Mouse (Mus musculus) midbrain, embryonic 13.5 days (tissue): ENCODE results near the gene Pbx4. TPM values are rescaled to one million over a fixed set of nuclear protein-coding genes. Genes with fewer than 3 reads are reported as not detected.

Source experiments
- ATAC-seq: fragments of 200-750 bp; cut with Nextera tagmentation; 2 replicates; pipeline ENCODE4 v1.8.0; 2017; ENCODE audit warnings: mild to moderate bottlenecking, moderate TSS enrichment, moderate library complexity
- H3K27ac ChIP-seq: fragments of 300-500 bp; sonication (generic); 2 replicates; pipeline ENCODE4 v1.5.1; 2015; ENCODE audit warnings: inconsistent platforms, mild to moderate bottlenecking, moderate library complexity
- H3K27me3 ChIP-seq: fragments of 300-500 bp; sonication (generic); 2 replicates; pipeline ENCODE4 v1.6.1; 2015; ENCODE audit warnings: mild to moderate bottlenecking, inconsistent platforms
- H3K36me3 ChIP-seq: fragments of 300-500 bp; sonication (generic); 2 replicates; pipeline ENCODE4 v1.6.1; 2015; ENCODE audit warnings: mild to moderate bottlenecking, inconsistent platforms
- H3K4me1 ChIP-seq: fragments of 300-500 bp; sonication (generic); replicated peaks from 2 replicates; pipeline ENCODE4 v1.6.1; 2015; ENCODE audit warnings: inconsistent platforms
- H3K4me2 ChIP-seq: fragments of 300-500 bp; sonication (generic); replicated peaks from 2 replicates; pipeline ENCODE4 v1.6.1; 2015; ENCODE audit warnings: moderate library complexity, mild to moderate bottlenecking, inconsistent platforms
- H3K4me3 ChIP-seq: fragments of 300-500 bp; sonication (generic); replicated peaks from 2 replicates; pipeline ENCODE4 v1.5.1; 2015; ENCODE audit warnings: mild to moderate bottlenecking, inconsistent platforms
- H3K9ac ChIP-seq: fragments of 300-500 bp; sonication (generic); replicated peaks from 2 replicates; pipeline ENCODE4 v1.6.1; 2015; ENCODE audit warnings: mild to moderate bottlenecking, inconsistent platforms
- H3K9me3 ChIP-seq: fragments of 300-500 bp; sonication (generic); 2 replicates; pipeline ENCODE4 v1.6.1; 2016; ENCODE audit warnings: mild to moderate bottlenecking, inconsistent platforms
- WGBS: fragments of 180-500 bp; shearing (Covaris S2); methylation state at CpG from one replicate; pipeline ENCODE4 v1.1.7; 2015; 5-methylcytosine and 5-hydroxymethylcytosine counted together
- polyA plus RNA-seq: library from polyadenylated mRNA; unstranded; fragments of >200 nt; fragmentation: Nextera tagmentation; extraction: Ambion mirVana; gene quantifications from 2 replicates; pipeline ENCODE4 v1.2.1, GENCODE M21; 2015

Gene Pbx4
- polyA plus RNA-seq: 59.2 and 65.0 TPM in 2 replicates

DNA sequence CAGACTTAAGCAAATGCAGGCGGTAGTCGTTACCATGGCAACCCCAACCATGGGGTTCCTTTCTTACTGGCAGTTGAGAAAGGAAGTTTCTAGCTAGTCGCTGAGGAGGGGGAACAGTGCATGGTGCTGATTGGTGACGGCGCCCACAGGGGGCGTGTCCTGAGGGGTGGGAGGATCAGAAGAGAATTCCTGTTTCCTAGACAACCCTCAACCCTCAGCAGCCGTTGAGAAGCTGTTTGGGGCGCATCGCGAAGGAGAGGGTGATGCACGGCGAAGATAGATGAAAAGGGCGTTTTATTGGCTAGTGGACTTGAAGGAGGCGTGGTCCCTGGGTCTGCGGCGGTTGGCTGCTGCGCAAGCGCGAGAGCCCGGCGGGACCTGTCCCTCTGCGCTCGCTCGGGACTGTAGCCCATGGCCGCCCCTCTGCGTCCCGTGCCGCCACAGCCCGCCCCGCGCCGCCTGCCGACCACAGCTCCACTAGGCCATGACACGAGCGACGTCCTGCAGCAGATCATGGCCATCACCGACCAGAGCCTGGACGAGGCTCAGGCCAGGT lies at the start of gene Pbx4:
Gene Pbx4 (plus strand): TSS at position 194 of the 556 bp plus-strand sequence.
- no peaks in the 10 kb centered on the region for H3K9me3 ChIP-seq
- peaks cover 25% of the 10 kb centered on the region for H3K4me1 ChIP-seq
- H3K4me2 ChIP-seq: peak within 1 kb of the TSS; percentile 80
- ATAC-seq: peak; percentile 99
- H3K4me3 ChIP-seq: peak within 1 kb of the TSS; percentile 76
- under 1% methylated on average over 38 of the region's 38 CpGs for WGBS
- no peaks in the 10 kb centered on the region for H3K27me3 ChIP-seq
- peak within 1 kb of the TSS; percentile 89 for H3K27ac ChIP-seq
- H3K36me3 ChIP-seq: peaks cover 28% of the 10 kb centered on the region
- H3K9ac ChIP-seq: peak within 1 kb of the TSS; percentile 77

DNA sequence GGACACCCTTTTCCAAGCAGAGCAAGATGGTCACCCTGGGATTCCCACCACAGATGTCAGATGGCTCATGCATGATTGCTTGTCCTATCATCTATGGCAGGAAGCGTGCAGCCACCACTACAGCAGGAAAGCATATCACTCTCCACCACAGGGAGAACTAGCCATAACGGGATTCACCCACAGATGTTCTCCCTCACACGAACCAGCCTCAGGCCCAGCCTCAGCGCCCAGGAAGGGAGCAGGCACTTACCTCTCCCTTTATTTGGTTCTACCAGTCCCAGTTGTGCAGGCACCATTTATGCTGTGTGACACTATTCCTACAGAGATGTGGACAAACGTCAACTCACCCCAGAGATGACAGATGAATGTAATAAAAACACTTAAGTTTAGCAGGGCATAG lies 43.2 kb upstream of the Pbx4 start:
- peaks cover 27% of the 10 kb centered on the region for H3K4me1 ChIP-seq
- H3K27me3 ChIP-seq: no peaks in the 10 kb centered on the region
- H3K36me3 ChIP-seq: peaks cover 9% of the 10 kb centered on the region
- no peak for ATAC-seq
- WGBS: 94% methylated on average over 5 of the region's 5 CpGs
- no peak overlapping the region for H3K27ac ChIP-seq
- no peak overlapping the region for H3K9ac ChIP-seq
- H3K4me3 ChIP-seq: no peak overlapping the region
- no peaks in the 10 kb centered on the region for H3K9me3 ChIP-seq
- H3K4me2 ChIP-seq: no peak overlapping the region

DNA sequence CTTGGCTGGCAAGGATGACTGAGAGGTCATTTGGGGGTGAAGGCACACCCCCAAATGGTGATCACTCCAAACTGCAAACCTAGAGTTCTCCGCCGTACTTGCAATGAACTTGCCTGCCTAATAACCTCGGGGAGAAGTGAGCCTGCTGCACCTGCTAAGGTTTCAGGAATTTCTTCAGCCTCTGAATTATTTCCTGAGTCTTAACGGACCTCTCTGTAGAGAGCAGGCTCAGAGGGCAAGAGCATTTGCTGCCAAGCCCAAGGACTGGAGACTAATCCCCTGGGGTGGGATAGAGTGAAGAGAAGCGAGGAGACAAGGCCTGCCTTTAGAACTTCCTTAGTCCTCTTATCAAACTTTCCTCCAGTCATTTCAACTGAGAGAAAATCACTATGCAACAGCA lies 42.6 kb upstream of the Pbx4 start:
- Histone ChIP-seq H3K9ac (no peak overlapping the region), H3K27me3 (no peaks in the 10 kb centered on the region), H3K9me3 (no peaks in the 10 kb centered on the region), H3K36me3 (peaks cover 16% of the 10 kb centered on the region), H3K4me3 (peak overlapping the region; percentile 100; the same call in 1 of the 2 replicates), H3K27ac (no peak overlapping the region), H3K4me1 (peaks cover 27% of the 10 kb centered on the region), H3K4me2 (peak overlapping the region; percentile 82; the same call in 1 of the 2 replicates)
- no peak for ATAC-seq
- WGBS: 75% methylated on average over 5 of the region's 5 CpGs

DNA sequence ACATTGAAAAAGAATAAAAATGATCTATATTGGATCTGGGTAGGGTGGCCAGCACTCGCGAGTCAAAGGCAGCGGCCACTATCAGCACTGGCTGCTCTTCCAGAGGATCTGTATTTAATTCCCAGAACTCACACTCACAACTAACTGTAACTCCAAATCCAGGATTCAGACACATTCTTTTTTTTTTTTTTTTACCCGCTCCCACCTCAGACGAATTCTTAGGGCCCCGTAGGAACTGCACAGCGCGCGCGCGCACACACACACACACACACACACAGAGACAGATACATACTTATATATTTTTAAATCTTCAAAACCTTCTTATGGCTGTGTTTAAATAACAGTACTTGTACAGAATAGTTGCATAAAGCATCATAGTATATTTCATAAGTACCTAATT lies 41.9 kb upstream of the Pbx4 start:
- H3K9me3 ChIP-seq: no peaks in the 10 kb centered on the region
- H3K9ac ChIP-seq: peak overlapping the region; percentile 99
- H3K36me3 ChIP-seq: peaks cover 22% of the 10 kb centered on the region
- peaks cover 27% of the 10 kb centered on the region for H3K4me1 ChIP-seq
- peak overlapping the region; percentile 100 for H3K4me3 ChIP-seq
- no peak for ATAC-seq
- H3K4me2 ChIP-seq: peak overlapping the region; percentile 82
- peak overlapping the region; percentile 75 for H3K27ac ChIP-seq
- WGBS: 39% methylated on average over 11 of the region's 11 CpGs
- H3K27me3 ChIP-seq: no peaks in the 10 kb centered on the region

DNA sequence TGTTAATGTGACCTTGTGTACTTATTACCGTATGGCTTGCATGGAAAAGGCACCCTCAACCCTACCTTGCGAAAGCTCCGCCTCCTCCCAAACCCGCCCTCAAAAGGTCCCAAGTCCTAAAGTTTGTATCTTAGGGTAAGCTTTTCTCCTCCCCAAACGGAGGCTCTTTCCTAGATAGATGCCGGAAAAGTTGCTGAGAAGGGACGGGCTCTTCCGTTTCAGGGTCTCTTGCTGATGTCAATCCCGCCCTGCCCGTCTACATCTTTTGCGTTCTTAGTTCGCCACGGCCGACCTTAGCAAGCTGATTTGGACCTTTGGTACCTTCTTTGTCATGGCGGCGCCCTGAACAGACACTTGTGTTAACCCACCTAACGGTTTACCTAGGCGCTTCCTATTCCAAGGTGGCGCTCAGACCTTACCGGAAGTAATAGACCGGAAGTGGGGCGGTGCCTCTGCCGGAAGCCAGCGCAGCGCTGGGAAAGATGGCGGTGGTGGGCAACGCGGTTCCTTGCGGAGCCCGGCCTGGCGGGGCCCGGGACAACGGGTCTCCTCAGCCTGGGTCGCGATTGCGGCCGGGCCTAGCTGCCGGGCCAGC lies 41.4 kb upstream of the Pbx4 start, which contains the start of the genes Atp13a1 and Zfp866:
Gene Atp13a1 (plus strand): TSS at position 391 of the 595 bp plus-strand sequence.
Gene Zfp866 (minus strand): TSS at position 406 of the 595 bp plus-strand sequence.
- ATAC-seq: peak; percentile 97
- Histone ChIP-seq H3K9me3 (no peaks in the 10 kb centered on the region), H3K4me1 (peaks cover 27% of the 10 kb centered on the region), H3K27me3 (no peaks in the 10 kb centered on the region), H3K36me3 (peaks cover 27% of the 10 kb centered on the region), H3K4me2 (peak within 1 kb of the TSS; percentile 82), H3K4me3 (peak within 1 kb of the TSS; percentile 100), H3K9ac (peak within 1 kb of the TSS; percentile 99), H3K27ac (peak within 1 kb of the TSS; percentile 82)
- WGBS: under 1% methylated on average over 38 of the region's 38 CpGs

DNA sequence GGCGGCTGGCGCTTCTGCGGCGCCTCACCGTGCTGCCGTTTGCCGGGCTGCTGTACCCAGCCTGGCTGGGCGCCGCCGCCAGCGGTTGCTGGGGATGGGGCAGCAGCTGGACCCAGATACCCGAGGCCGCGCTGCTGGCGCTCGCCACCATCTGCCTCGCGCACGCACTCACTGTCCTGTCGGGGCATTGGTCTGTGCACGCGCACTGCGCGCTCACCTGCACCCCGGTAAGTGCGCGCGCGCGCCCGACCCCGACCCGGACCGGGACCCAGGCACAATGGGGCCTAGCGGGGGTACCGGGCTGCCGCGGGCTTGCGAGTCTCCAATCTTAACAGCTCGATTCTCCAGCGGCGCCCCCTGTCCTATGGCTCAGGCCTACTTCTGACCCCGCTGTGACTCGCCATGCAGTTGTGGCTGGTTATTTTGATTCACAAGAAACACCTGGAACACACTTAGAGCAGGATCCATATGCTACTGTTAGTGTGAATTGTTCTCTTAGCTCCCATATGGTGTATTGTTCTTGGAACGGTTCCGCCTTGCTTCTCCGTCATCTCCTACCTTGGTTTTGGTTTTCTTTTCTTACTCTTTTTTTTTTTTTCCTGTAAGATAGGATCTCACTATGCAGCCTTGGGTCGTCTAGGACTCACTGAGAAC lies 40.7 kb upstream of the Pbx4 start:
- peak overlapping the region; percentile 82 for H3K27ac ChIP-seq
- H3K4me1 ChIP-seq: peaks cover 27% of the 10 kb centered on the region
- WGBS: under 1% methylated on average over 41 of the region's 48 CpGs
- H3K36me3 ChIP-seq: peaks cover 34% of the 10 kb centered on the region
- peak; percentile 82 for ATAC-seq
- H3K9ac ChIP-seq: peak overlapping the region; percentile 99
- peak overlapping the region; percentile 82 for H3K4me2 ChIP-seq
- no peaks in the 10 kb centered on the region for H3K27me3 ChIP-seq
- peak overlapping the region; percentile 100 for H3K4me3 ChIP-seq
- no peaks in the 10 kb centered on the region for H3K9me3 ChIP-seq

DNA sequence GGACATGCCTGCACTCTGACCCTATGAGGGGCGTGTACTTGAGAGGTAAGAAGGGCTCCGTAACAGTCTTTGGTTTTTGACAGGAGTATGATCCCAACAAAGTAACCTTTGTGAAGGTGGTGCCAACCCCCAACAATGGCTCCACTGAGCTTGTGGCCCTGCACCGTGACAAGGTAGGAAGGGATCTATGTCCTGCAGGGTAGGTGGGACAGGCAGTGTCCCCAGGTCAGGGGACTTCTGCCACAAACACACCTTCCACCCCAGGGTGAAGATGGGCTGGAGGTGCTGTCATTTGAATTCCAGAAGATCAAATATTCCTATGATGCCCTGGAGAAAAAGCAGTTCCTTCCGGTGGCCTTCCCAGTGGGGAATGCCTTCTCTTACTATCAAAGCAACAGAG lies 38.6 kb upstream of the Pbx4 start:
- Histone ChIP-seq H3K27ac (no peak overlapping the region), H3K9ac (no peak overlapping the region), H3K36me3 (peaks cover 55% of the 10 kb centered on the region), H3K4me2 (no peak overlapping the region), H3K4me3 (no peak overlapping the region), H3K9me3 (no peaks in the 10 kb centered on the region), H3K4me1 (peaks cover 27% of the 10 kb centered on the region), H3K27me3 (no peaks in the 10 kb centered on the region)
- ATAC-seq: no peak
- WGBS: 96% methylated on average over 4 of the region's 4 CpGs

DNA sequence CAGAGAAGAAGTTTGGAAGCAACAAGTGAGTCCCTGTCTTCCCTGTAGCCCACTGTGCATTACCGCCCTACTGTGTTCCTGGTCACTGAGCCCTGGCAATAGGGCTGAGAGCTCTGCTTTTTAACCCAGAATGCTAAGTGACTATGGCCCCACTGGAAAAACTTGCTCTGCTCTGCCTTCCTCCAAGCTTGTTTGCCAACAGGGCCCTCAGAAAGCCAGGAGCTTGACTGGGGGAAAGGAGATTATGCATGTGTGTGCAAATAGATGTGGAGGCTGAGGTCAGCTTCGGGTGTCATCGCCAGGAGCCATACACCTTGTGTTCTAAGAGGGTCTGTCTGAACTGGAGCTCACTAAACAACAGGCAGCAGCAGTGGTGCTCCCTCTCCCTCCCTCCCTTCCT lies 38.2 kb upstream of the Pbx4 start:
- ATAC-seq: no peak
- no peak overlapping the region for H3K4me2 ChIP-seq
- peaks cover 27% of the 10 kb centered on the region for H3K4me1 ChIP-seq
- H3K4me3 ChIP-seq: no peak overlapping the region
- H3K36me3 ChIP-seq: peaks cover 59% of the 10 kb centered on the region
- H3K27me3 ChIP-seq: no peaks in the 10 kb centered on the region
- no peaks in the 10 kb centered on the region for H3K9me3 ChIP-seq
- 95% methylated on average over 3 of the region's 3 CpGs for WGBS
- H3K27ac ChIP-seq: no peak overlapping the region
- no peak overlapping the region; the same call in 1 of the 2 replicates for H3K9ac ChIP-seq

DNA sequence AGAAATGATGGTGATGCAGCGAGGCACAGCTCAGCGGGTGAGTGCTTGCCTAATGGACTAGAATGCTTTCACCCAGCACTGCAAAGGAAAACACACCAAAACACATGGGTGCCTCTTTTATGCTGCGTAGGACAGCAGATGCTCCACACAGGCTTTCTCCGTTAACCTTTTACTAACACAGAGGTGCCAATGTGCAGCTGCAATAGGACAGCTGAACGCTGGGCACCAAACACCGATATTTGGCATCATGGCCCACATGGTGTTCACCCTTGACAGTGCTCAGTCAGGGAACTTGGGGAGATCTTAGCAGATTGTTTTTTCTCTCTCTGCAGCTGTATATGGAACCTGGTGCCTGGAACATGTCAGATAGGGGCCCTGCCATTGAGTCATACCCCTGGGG lies 37.4 kb upstream of the Pbx4 start:
- Histone ChIP-seq H3K27me3 (no peaks in the 10 kb centered on the region), H3K4me2 (no peak overlapping the region), H3K9me3 (no peaks in the 10 kb centered on the region), H3K9ac (no peak overlapping the region), H3K4me3 (no peak overlapping the region), H3K4me1 (peaks cover 24% of the 10 kb centered on the region), H3K27ac (no peak overlapping the region), H3K36me3 (peaks cover 67% of the 10 kb centered on the region)
- ATAC-seq: no peak
- 96% methylated on average over 6 of the region's 6 CpGs for WGBS

DNA sequence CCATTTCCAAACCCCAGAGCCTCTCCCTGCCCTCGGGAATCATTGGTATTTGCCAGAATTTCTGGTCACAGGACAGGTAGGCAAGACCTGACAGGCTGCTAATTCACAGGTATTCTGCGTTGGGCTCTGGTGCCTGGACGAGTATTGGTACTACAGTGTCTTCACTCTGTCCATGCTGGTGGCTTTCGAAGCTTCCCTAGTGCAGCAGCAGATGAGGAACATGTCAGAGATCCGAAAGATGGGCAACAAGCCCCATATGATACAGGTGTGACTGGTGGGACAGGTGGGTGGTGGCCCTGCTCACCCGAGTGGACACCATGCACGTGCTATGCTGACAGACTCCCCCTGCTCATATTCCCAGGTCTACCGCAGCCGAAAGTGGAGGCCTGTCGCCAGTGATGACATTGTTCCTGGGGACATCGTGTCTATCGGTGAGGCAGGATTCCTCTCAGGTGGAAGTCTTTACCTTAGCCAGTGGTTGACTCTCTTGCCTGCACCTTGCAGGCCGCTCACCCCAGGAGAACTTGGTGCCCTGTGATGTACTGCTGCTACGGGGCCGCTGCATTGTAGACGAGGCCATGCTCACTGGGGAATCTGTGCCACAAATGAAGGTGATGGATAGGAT lies 35.5 kb upstream of the Pbx4 start:
- no peaks in the 10 kb centered on the region for H3K27me3 ChIP-seq
- ATAC-seq: no peak
- peaks cover 85% of the 10 kb centered on the region for H3K36me3 ChIP-seq
- H3K9me3 ChIP-seq: no peaks in the 10 kb centered on the region
- no peak overlapping the region for H3K27ac ChIP-seq
- no peak overlapping the region for H3K4me2 ChIP-seq
- H3K4me1 ChIP-seq: peaks cover 15% of the 10 kb centered on the region
- no peak overlapping the region for H3K4me3 ChIP-seq
- WGBS: 98% methylated on average over 16 of the region's 16 CpGs
- H3K9ac ChIP-seq: no peak overlapping the region

DNA sequence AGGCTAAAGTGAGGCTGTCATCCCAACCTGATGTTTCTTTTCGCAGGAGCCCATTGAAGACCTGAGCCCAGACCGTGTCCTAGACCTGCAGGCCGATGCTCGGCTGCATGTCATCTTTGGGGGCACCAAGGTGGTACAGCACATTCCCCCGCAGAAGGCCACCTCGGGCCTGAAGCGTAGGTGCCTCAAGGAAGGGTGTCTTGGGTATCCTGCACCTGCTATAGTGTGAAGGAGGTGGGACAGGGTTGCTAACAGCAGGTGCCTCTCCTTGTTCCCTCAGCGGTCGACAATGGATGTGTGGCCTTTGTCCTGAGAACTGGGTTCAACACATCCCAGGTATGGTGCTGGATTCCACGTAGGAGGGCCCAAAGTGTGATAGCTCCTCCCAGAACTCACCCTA lies 34.6 kb upstream of the Pbx4 start:
- H3K4me2 ChIP-seq: no peak overlapping the region
- H3K9ac ChIP-seq: no peak overlapping the region
- no peaks in the 10 kb centered on the region for H3K27me3 ChIP-seq
- no peaks in the 10 kb centered on the region for H3K9me3 ChIP-seq
- no peak for ATAC-seq
- no peak overlapping the region for H3K4me3 ChIP-seq
- H3K36me3 ChIP-seq: peaks cover 93% of the 10 kb centered on the region
- H3K27ac ChIP-seq: no peak overlapping the region
- H3K4me1 ChIP-seq: peaks cover 7% of the 10 kb centered on the region
- WGBS: 93% methylated on average over 10 of the region's 10 CpGs

DNA sequence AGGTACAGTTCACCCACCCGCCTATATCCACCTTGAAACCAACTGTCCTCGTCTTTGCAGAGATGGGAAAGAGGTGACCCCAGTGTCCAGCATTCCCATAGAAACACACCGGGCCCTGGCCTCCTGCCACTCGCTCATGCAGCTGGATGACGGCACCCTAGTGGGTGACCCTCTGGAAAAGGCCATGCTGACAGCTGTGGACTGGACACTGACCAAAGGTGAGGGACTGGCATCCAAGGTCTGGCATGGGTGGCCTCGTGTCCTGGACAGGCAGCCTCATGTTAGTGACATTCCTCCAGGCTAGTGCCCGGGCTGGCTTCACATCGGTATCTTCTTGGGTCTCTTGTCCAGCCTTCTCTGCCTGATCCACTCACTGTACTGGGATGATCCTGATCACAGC lies 33.0 kb upstream of the Pbx4 start:
- H3K4me3 ChIP-seq: no peak overlapping the region
- H3K36me3 ChIP-seq: peaks cover 98% of the 10 kb centered on the region
- H3K27me3 ChIP-seq: no peaks in the 10 kb centered on the region
- H3K27ac ChIP-seq: no peak overlapping the region
- ATAC-seq: no peak
- no peak overlapping the region for H3K4me2 ChIP-seq
- no peaks in the 10 kb centered on the region for H3K4me1 ChIP-seq
- WGBS: 90% methylated on average over 8 of the region's 8 CpGs
- H3K9ac ChIP-seq: no peak overlapping the region
- no peaks in the 10 kb centered on the region for H3K9me3 ChIP-seq
